Mouse (Mus musculus): ENCODE measurements around the gene Tfcp2. TPM values are rescaled to one million over a fixed set of nuclear protein-coding genes. Genes with fewer than 3 reads are reported as not detected.

Gene Tfcp2
- polyA plus RNA-seq, 1 experiment: 3.4 TPM

DNA sequence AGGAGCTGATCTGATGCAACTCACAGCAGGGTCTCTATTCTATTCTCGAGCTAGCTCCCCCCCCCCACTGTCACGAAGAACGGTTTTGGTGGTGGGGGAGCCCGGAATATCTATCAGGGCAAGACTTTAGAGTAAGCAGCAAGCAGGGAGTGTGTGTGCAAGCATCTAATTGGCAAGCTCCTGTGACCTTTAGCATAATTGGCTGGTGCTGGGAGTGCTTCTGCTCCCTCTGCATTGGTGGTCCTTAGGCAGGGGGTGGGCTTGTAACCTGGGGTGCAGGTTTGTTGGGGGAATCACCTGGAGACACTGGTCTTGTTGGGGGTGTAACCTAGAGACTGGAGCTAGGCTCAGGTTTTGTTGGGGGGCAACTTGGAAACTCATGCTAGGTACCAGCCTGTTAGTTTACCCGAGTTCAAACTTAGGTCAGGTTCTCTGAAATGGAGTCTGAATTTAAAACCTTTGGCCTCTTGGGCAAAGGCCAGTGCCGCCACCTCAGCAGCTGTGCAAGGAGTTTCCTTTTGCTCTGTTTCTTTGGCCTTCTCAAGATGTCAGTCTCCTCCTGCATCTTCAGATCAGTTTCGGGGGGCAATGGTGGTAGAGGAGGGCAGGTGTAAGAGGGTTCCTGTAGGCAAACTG lies 95.3 kb downstream of the Tfcp2 start:
- DNase-seq (ENCODE audit: low read depth, low spot score): no peak
- 68% methylated on average over 7 of the region's 7 CpGs for WGBS

DNA sequence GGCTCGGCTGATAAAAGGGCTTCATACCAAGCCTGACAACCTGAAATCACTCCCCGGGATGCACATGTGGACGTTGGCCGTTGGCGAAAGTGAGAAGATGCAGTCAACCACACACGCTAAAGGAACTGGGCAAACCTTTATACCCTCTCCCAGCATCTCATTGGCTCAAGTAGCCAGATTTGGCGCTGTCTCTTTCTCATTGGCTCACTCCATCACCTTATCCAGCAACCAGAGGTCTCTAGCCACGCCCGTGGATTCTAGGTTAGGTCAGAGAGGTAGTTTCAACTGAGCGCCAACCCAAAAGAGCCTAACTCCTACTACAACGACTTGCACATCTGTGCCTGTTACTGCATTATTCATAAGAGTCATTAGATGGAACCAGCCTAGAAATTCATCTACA lies 99.3 kb downstream of the Tfcp2 start:
- DNase-seq (ENCODE audit: low read depth, low spot score): no peak
- WGBS: 61% methylated on average over 11 of the region's 11 CpGs

DNA sequence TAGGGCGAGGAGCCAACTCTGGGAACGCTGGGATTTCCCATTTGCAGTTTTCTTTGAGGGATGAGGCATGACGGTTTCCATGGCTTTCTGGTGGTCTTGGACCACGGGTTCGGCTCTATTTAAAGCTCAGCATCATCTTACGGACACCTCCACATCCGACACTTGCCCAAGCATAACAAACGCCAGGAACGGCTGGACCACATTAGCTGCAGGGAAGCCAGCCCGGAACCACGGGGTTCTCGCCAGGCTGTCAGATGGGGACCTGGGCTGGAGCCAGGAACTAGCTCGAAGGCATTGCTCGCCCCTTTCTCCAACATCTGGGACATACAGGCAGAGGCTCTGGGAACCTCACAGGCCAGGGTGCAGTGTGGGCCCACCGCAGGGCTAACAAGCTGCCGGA lies 100.6 kb downstream of the Tfcp2 start:
- no peak for DNase-seq (ENCODE audit: low read depth, low spot score)

DNA sequence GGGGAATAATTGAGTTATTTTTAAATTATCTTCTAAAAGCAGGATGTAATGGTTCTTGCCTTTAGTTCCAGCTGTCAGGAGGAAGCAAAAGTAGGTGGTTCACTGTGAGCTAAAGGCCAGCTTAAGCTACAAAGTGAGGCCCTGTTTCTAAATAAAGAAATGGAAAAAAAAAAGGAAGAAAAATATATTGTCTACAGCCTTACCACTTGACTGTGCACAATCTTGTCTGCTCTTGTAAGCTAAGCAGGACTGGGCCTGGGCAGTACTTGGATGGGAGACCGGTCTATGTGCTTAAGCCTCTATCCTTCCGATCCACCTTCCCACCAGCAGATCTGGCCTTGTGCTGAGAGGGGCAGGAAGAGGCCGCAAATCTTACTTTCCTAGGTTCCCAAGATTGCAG lies 102.3 kb downstream of the Tfcp2 start:
- 88% methylated on average over 3 of the region's 3 CpGs for WGBS
- no peak for DNase-seq (ENCODE audit: low read depth, low spot score)

More for the DNA sequence above, 100.6 kb downstream of the Tfcp2 start:
- WGBS: 58% methylated on average over 16 of the region's 16 CpGs

DNA sequence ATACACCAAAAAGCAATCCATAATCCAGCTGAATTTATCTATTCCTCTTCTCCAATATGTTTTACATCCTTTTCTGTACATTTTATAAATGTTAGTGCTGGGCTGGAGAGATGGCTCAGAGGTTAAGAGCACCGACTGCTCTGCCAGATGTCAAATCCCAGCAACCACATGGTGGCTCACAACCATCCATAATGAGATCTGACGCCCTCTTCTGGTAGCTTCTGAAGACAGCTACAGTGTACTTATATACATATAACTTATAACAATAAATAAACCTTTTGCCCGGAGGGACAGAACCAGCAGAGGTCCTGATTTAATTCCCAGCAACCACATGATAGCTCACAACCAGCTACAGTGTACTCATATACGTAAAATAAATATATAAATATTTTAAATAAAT lies 103.2 kb downstream of the Tfcp2 start:
- 88% methylated on average over 4 of the region's 4 CpGs for WGBS

More for the DNA sequence above, 103.2 kb downstream of the Tfcp2 start:
- no peak for DNase-seq (ENCODE audit: low read depth, low spot score)

Other genes with a start within 250 kb of the Tfcp2 start
- 22.8 and 24.8 TPM in 2 replicates for gene Mettl7a1, start 247.9 kb downstream of the Tfcp2 start, polyA plus RNA-seq (2012; rRNA removed)
- not detected in 2 replicates for gene Mettl7a3, start 217.1 kb downstream of the Tfcp2 start, polyA plus RNA-seq (2012; rRNA removed)
- not detected in 2 replicates for gene Methig1, start 198.9 kb downstream of the Tfcp2 start, polyA plus RNA-seq (2012; rRNA removed)
- gene Mettl7a2, start 198.8 kb downstream of the Tfcp2 start, polyA plus RNA-seq (2012; rRNA removed): not detected in 2 replicates
- not detected in 2 replicates for gene Higd1c, start 187.5 kb downstream of the Tfcp2 start, polyA plus RNA-seq (2012; rRNA removed)
- gene Gm5475, start 129.9 kb downstream of the Tfcp2 start, polyA plus RNA-seq (2012; rRNA removed): 0.07 and 0.18 TPM in 2 replicates
- 42.1 and 56.1 TPM in 2 replicates for gene Slc11a2, start 126.9 kb downstream of the Tfcp2 start, polyA plus RNA-seq (2012; rRNA removed)
- gene Letmd1, start 83.0 kb downstream of the Tfcp2 start, polyA plus RNA-seq (2012; rRNA removed): 30.1 and 36.7 TPM in 2 replicates
- 1.3 and 1.4 TPM in 2 replicates for gene Csrnp2, start 56.5 kb downstream of the Tfcp2 start, polyA plus RNA-seq (2012; rRNA removed)
- gene Pou6f1, start 48.0 kb upstream of the Tfcp2 start, polyA plus RNA-seq (2012; rRNA removed): 4.0 and 6.0 TPM in 2 replicates
- gene Dazap2, start 63.3 kb upstream of the Tfcp2 start, polyA plus RNA-seq (2012; rRNA removed): 646 and 817 TPM in 2 replicates
- 191 and 206 TPM in 2 replicates for gene Smagp, start 84.9 kb upstream of the Tfcp2 start, polyA plus RNA-seq (2012; rRNA removed)
- gene Bin2, start 117.5 kb upstream of the Tfcp2 start, polyA plus RNA-seq (2012; rRNA removed): 4.5 and 9.9 TPM in 2 replicates
- gene Cela1, start 135.9 kb upstream of the Tfcp2 start, polyA plus RNA-seq (2012; rRNA removed): 13.7 and 21.9 TPM in 2 replicates
- 48.3 and 70.0 TPM in 2 replicates for gene Galnt6, start 177.4 kb upstream of the Tfcp2 start, polyA plus RNA-seq (2012; rRNA removed)
- 1.2 and 1.8 TPM in 2 replicates for gene Slc4a8, start 209.7 kb upstream of the Tfcp2 start, polyA plus RNA-seq (2012; rRNA removed)